8 mouse cellular contexts compared by ENCODE assay signal in the genomic region with DNA sequence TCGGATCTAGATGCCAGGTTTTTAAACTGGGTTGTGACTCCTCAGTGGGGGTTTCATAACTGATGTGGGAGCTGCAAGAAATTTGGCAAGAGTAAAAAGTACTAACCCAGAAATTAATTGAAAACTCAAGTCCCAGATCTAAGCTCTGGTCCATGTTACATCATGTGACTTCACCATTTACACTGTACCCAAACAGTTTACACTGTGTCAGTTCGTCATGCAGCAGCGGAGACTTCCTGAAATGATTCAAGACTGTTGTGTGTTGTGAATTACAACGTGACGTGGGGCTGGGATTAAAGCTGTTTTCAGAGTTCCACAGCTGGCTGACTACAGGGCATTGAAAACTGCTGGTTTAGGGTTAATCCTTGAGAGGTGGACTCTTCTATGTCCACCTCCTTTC. TPM values are rescaled to one million over a fixed set of nuclear protein-coding genes. Genes with fewer than 3 reads are reported as not detected.
A peak's percentile ranks its signal among the peaks of the same experiment; 100 is the strongest.
DNase-seq lines count a peak whose midpoint lies in the region; ATAC-seq and TF ChIP-seq lines count a peak whose summit lies in the region.

No protein-coding gene starts in this region.

- peaks cover 35% of the 10 kb centered on the region for H3K36me3 ChIP-seq in embryonic facial prominence, embryonic 12.5 days
- peaks cover 14% of the 10 kb centered on the region; the same call in 1 of the 2 replicates for H3K36me3 ChIP-seq in limb, embryonic 11.5 days (ENCODE audit: control insufficient read depth, insufficient read depth, low read length)
- peaks cover 37% of the 10 kb centered on the region for H3K36me3 ChIP-seq in neural tube, embryonic 15.5 days

- TF ChIP-seq CTCF in layer of hippocampus, adult 2 months (conservative IDR thresholded peaks at IDR 0.05) = no peak

- H3K4me2 ChIP-seq in embryonic facial prominence, embryonic 12.5 days (replicated peaks) = peak overlapping the region; percentile 63
- peak overlapping the region; percentile 86 for H3K4me2 ChIP-seq in limb, embryonic 11.5 days (ENCODE audit: low read depth, severe bottlenecking)
- peak overlapping the region; percentile 71 for H3K4me2 ChIP-seq in neural tube, embryonic 15.5 days

- DNase-seq in layer of hippocampus, adult 2 months (ENCODE audit: low spot score in 2 of 2) = no peak
- DNase-seq in layer of hippocampus, postnatal 25 days (ENCODE audit: extremely low spot score in 1 of 2, low spot score in 1 of 2) = no peak
- DNase-seq in limb, embryonic 11.5 days (ENCODE audit: low spot score) = no peak
- no peak for DNase-seq in layer of hippocampus, postnatal 10 days (ENCODE audit: low spot score in 2 of 2)
- no peak for DNase-seq in ovary, postnatal 10 days (ENCODE audit: low spot score)
- no peak for DNase-seq in cerebellum, adult 11-12 months

- H3K27ac ChIP-seq in layer of hippocampus, adult 2 months = no peak overlapping the region
- no peak overlapping the region for H3K27ac ChIP-seq in embryonic facial prominence, embryonic 12.5 days
- no peak overlapping the region for H3K27ac ChIP-seq in limb, embryonic 11.5 days (replicated peaks; ENCODE audit: low read depth, low read length)
- H3K27ac ChIP-seq in neural tube, embryonic 15.5 days (replicated peaks) = no peak overlapping the region

- no peaks in the 10 kb centered on the region for H3K9me3 ChIP-seq in embryonic facial prominence, embryonic 12.5 days
- no peaks in the 10 kb centered on the region for H3K9me3 ChIP-seq in limb, embryonic 11.5 days (ENCODE audit: control insufficient read depth, low read length)
- H3K9me3 ChIP-seq in neural tube, embryonic 15.5 days (replicated peaks) = no peaks in the 10 kb centered on the region

- peak overlapping the region; percentile 66 for H3K4me3 ChIP-seq in layer of hippocampus, adult 2 months
- peak overlapping the region; percentile 84 for H3K4me3 ChIP-seq in embryonic facial prominence, embryonic 12.5 days
- H3K4me3 ChIP-seq in limb, embryonic 11.5 days (ENCODE audit: low read depth, low read length) = peak overlapping the region; percentile 86
- H3K4me3 ChIP-seq in neural tube, embryonic 15.5 days (replicated peaks) = peak overlapping the region; percentile 61

- H3K9ac ChIP-seq in embryonic facial prominence, embryonic 12.5 days = peak overlapping the region; percentile 86
- peak overlapping the region; percentile 87; the same call in 1 of the 2 replicates for H3K9ac ChIP-seq in limb, embryonic 11.5 days (ENCODE audit: low read length)
- peak overlapping the region; percentile 82 for H3K9ac ChIP-seq in neural tube, embryonic 15.5 days (replicated peaks)

- 50% methylated on average over 5 of the region's 5 CpGs for WGBS in embryonic facial prominence, embryonic 12.5 days
- WGBS in limb, embryonic 11.5 days = 70% methylated on average over 5 of the region's 5 CpGs
- WGBS in neural tube, embryonic 15.5 days = 62% methylated on average over 5 of the region's 5 CpGs

- H3K4me1 ChIP-seq in embryonic facial prominence, embryonic 12.5 days = peaks cover 11% of the 10 kb centered on the region
- H3K4me1 ChIP-seq in limb, embryonic 11.5 days (ENCODE audit: control insufficient read depth, insufficient read depth, low read length) = no peaks in the 10 kb centered on the region
- H3K4me1 ChIP-seq in neural tube, embryonic 15.5 days = peaks cover 25% of the 10 kb centered on the region

- no peak for ATAC-seq in embryonic facial prominence, embryonic 12.5 days (ENCODE audit: insufficient number of reproducible peaks, insufficient read depth, low FRiP score, low TSS enrichment)
- ATAC-seq in limb, embryonic 11.5 days (ENCODE audit: insufficient number of reproducible peaks, low FRiP score, low TSS enrichment, low read depth) = no peak
- no peak for ATAC-seq in neural tube, embryonic 15.5 days (ENCODE audit: low FRiP score)

- no peaks in the 10 kb centered on the region for H3K27me3 ChIP-seq in embryonic facial prominence, embryonic 12.5 days
- no peaks in the 10 kb centered on the region for H3K27me3 ChIP-seq in limb, embryonic 11.5 days (ENCODE audit: control insufficient read depth, insufficient read depth, low read length)
- H3K27me3 ChIP-seq in neural tube, embryonic 15.5 days (replicated peaks) = no peaks in the 10 kb centered on the region

RNA-seq across cellular contexts. Expression of a gene that starts 1.2 kb away (rescaled TPM):
- 10 to 100 TPM; 63.8 to 69.1 TPM for total RNA-seq in layer of hippocampus, adult 2 months (2021)
- total RNA-seq in layer of hippocampus, postnatal 25 days (2021) = 10 to 100 TPM; 64.6 to 67.7 TPM
- polyA plus RNA-seq in embryonic facial prominence, embryonic 12.5 days (2016; fragmentation: Nextera tagmentation; extraction: Ambion mirVana) = 247 TPM in 2 replicates
- polyA plus RNA-seq in limb, embryonic 11.5 days (2014; fragmentation: Nextera tagmentation; extraction: Ambion mirVana) = 266 and 274 TPM in 2 replicates
- 196 and 199 TPM in 2 replicates for polyA plus RNA-seq in neural tube, embryonic 15.5 days (2015; fragmentation: Nextera tagmentation; extraction: Ambion mirVana)
- total RNA-seq in layer of hippocampus, postnatal 10 days (2021) = 10 to 100 TPM; 75.0 to 79.2 TPM
